Mouse (Mus musculus): Measurements from ENCODE around the gene Slc25a42. TPM values are rescaled to one million over a fixed set of nuclear protein-coding genes. Genes with fewer than 3 reads are reported as not detected.
A peak's percentile ranks its signal among the peaks of the same experiment; 100 is the strongest.

The Slc25a42 gene
- polyA plus RNA-seq (2015; fragmentation: Nextera tagmentation; extraction: Ambion mirVana), result 5.1 and 6.1 TPM in 2 replicates

- peak within 1 kb of the TSS; percentile 72 for H3K4me3 ChIP-seq (replicated peaks; ENCODE audit: low read length)
- no peaks in the 10 kb centered on the region for H3K36me3 ChIP-seq (ENCODE audit: control insufficient read depth, insufficient read depth, low read length)
- H3K9me3 ChIP-seq (replicated peaks; ENCODE audit: control insufficient read depth, low read length), result no peaks in the 10 kb centered on the region
- peaks cover 17% of the 10 kb centered on the region for H3K4me1 ChIP-seq (ENCODE audit: control insufficient read depth, insufficient read depth, low read length)
- H3K27ac ChIP-seq (ENCODE audit: low read length), result peak within 1 kb of the TSS; percentile 55
- peak; percentile 98 for ATAC-seq (ENCODE audit: insufficient read depth, low FRiP score)
- H3K9ac ChIP-seq (ENCODE audit: low read length), result peak within 1 kb of the TSS; percentile 80
- H3K4me2 ChIP-seq (ENCODE audit: low read depth, low read length), result peak within 1 kb of the TSS; percentile 99
- WGBS, result under 1% methylated on average over 64 of the region's 66 CpGs
- no peaks in the 10 kb centered on the region for H3K27me3 ChIP-seq (ENCODE audit: control insufficient read depth, insufficient read depth, low read length)
Measured at GRCm38 (mm10) chr8:70212112-70213055, at the start of gene Slc25a42. Gene Slc25a42, minus strand, starts transcription at chr8:70212305.

GRCm38 (mm10) chr8:70259043-70259442 is 46.9 kb upstream of the Slc25a42 start:
- no peak overlapping the region for H3K9ac ChIP-seq (ENCODE audit: low read length)
- ATAC-seq (ENCODE audit: insufficient read depth, low FRiP score), result no peak
- H3K4me2 ChIP-seq (ENCODE audit: low read depth, low read length), result no peak overlapping the region
- no peaks in the 10 kb centered on the region for H3K9me3 ChIP-seq (replicated peaks; ENCODE audit: control insufficient read depth, low read length)
- H3K27me3 ChIP-seq (ENCODE audit: control insufficient read depth, insufficient read depth, low read length), result no peaks in the 10 kb centered on the region
- no peak overlapping the region for H3K4me3 ChIP-seq (replicated peaks; ENCODE audit: low read length)
- no peaks in the 10 kb centered on the region for H3K4me1 ChIP-seq (ENCODE audit: control insufficient read depth, insufficient read depth, low read length)
- H3K27ac ChIP-seq (ENCODE audit: low read length), result no peak overlapping the region
- H3K36me3 ChIP-seq (ENCODE audit: control insufficient read depth, insufficient read depth, low read length), result peaks cover 31% of the 10 kb centered on the region
- 79% methylated on average over 2 of the region's 2 CpGs for WGBS

GRCm38 (mm10) chr8:70258600-70258999 is 46.5 kb upstream of the Slc25a42 start:
- no peaks in the 10 kb centered on the region for H3K9me3 ChIP-seq (replicated peaks; ENCODE audit: control insufficient read depth, low read length)
- no peaks in the 10 kb centered on the region for H3K27me3 ChIP-seq (ENCODE audit: control insufficient read depth, insufficient read depth, low read length)
- H3K4me1 ChIP-seq (ENCODE audit: control insufficient read depth, insufficient read depth, low read length), result no peaks in the 10 kb centered on the region
- no peak overlapping the region for H3K9ac ChIP-seq (ENCODE audit: low read length)
- ATAC-seq (ENCODE audit: insufficient read depth, low FRiP score), result no peak
- no peak overlapping the region for H3K27ac ChIP-seq (ENCODE audit: low read length)
- H3K4me3 ChIP-seq (replicated peaks; ENCODE audit: low read length), result no peak overlapping the region
- H3K4me2 ChIP-seq (ENCODE audit: low read depth, low read length), result no peak overlapping the region
- WGBS, result 87% methylated on average over 5 of the region's 5 CpGs
- H3K36me3 ChIP-seq (ENCODE audit: control insufficient read depth, insufficient read depth, low read length), result peaks cover 36% of the 10 kb centered on the region

DNA sequence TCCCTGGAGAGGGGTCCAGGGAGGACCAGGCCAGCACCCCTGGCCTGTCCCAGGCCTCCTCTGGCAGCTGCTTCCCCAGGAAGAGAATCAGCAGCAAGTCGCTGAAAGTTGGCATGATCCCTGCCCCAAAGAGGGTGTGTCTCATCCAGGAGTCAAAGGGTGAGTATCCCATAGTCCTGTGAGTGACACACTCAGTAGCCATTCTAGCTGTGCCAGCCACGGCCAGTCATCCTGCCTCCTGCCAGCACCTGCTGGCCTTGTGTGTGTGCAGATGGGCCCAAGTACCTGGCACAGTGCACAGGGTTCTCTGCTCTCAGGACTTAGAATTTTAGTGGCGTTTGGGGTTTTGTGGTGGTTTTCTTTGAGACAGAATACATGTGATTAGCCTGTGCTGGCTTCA is 45.4 kb upstream of the Slc25a42 start:
- Histone ChIP-seq H3K4me1 (ENCODE audit: control insufficient read depth, insufficient read depth, low read length) (no peaks in the 10 kb centered on the region), H3K4me3 (replicated peaks; ENCODE audit: low read length) (no peak overlapping the region), H3K27ac (ENCODE audit: low read length) (no peak overlapping the region), H3K9me3 (replicated peaks; ENCODE audit: control insufficient read depth, low read length) (no peaks in the 10 kb centered on the region), H3K4me2 (ENCODE audit: low read depth, low read length) (no peak overlapping the region), H3K9ac (ENCODE audit: low read length) (no peak overlapping the region), H3K36me3 (ENCODE audit: control insufficient read depth, insufficient read depth, low read length) (peaks cover 36% of the 10 kb centered on the region), H3K27me3 (ENCODE audit: control insufficient read depth, insufficient read depth, low read length) (no peaks in the 10 kb centered on the region)
- 78% methylated on average over 3 of the region's 3 CpGs for WGBS
- ATAC-seq (ENCODE audit: insufficient read depth, low FRiP score), result no peak

DNA sequence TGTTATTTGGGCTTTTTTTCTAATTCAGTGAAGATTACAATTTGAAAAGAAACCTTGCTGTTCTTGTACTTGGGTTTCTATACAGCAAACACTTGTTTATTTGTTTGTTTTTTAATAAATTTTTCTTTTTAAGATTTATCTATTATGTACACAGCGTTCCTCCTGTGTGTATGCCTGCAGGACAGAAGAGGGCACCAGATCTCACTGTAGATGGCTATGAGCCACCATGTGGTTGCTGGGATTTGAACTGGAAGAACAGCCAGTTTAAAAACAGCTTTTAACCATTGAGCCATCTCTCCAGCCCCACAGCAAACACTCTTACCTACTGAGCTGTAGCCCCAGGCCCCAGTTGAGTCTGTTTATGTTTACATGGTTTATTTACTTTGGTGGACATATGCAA is 42.5 kb upstream of the Slc25a42 start:
- H3K36me3 ChIP-seq (ENCODE audit: control insufficient read depth, insufficient read depth, low read length), result peaks cover 43% of the 10 kb centered on the region
- H3K4me1 ChIP-seq (ENCODE audit: control insufficient read depth, insufficient read depth, low read length), result no peaks in the 10 kb centered on the region
- no peak overlapping the region for H3K4me2 ChIP-seq (ENCODE audit: low read depth, low read length)
- ATAC-seq (ENCODE audit: insufficient read depth, low FRiP score), result no peak
- H3K27me3 ChIP-seq (ENCODE audit: control insufficient read depth, insufficient read depth, low read length), result no peaks in the 10 kb centered on the region
- WGBS, result 63% methylated on average over 1 of the region's 1 CpGs
- no peak overlapping the region for H3K27ac ChIP-seq (ENCODE audit: low read length)
- no peaks in the 10 kb centered on the region for H3K9me3 ChIP-seq (replicated peaks; ENCODE audit: control insufficient read depth, low read length)
- no peak overlapping the region for H3K4me3 ChIP-seq (replicated peaks; ENCODE audit: low read length)
- H3K9ac ChIP-seq (ENCODE audit: low read length), result no peak overlapping the region

DNA sequence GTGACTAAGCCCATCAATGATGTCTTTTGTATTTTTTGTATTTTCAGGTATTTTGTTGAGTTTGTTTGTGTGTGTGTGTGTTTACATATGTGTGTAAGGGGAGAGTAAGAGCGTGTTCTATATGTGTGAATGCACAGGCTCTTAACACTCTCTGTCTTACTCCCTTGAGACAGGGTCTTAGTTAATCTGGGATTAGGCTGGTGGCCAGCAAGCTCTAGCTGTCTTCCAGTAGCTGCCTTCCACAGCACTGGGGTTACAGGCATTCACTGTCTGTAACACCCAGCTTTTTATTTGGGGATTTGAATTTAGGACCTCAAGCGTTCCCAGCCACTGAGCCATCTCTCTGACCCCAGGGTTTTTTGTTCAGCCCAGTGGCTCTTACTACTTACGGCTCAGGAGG is 35.7 kb upstream of the Slc25a42 start:
- Histone ChIP-seq H3K9me3 (replicated peaks; ENCODE audit: control insufficient read depth, low read length) (no peaks in the 10 kb centered on the region), H3K36me3 (ENCODE audit: control insufficient read depth, insufficient read depth, low read length) (peaks cover 23% of the 10 kb centered on the region), H3K27me3 (ENCODE audit: control insufficient read depth, insufficient read depth, low read length) (no peaks in the 10 kb centered on the region), H3K4me2 (ENCODE audit: low read depth, low read length) (no peak overlapping the region), H3K9ac (ENCODE audit: low read length) (no peak overlapping the region), H3K4me1 (ENCODE audit: control insufficient read depth, insufficient read depth, low read length) (no peaks in the 10 kb centered on the region), H3K27ac (ENCODE audit: low read length) (no peak overlapping the region), H3K4me3 (replicated peaks; ENCODE audit: low read length) (no peak overlapping the region)
- ATAC-seq (ENCODE audit: insufficient read depth, low FRiP score), result no peak
- 89% methylated on average over 3 of the region's 3 CpGs for WGBS

DNA sequence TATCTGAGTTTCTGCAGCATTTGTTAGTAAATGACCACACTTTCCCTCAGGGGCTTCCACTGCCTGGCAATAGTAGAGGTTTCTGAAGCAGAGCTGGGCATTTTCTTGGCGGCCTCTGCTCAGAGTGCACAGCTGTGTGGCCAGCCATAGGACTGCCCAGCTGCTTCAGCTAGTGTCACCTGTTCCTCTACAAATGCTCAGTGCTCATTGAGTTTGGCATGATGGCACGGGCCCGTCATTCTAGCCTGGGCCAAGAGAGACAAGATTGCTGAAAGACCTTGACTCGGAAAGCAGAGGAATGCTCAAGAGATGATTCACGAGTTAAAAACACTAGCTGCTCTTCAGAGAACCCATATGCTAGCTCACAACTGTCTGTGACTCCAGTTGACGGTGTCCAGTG is 34.5 kb upstream of the Slc25a42 start:
- WGBS, result 90% methylated on average over 6 of the region's 6 CpGs
- Histone ChIP-seq H3K9ac (ENCODE audit: low read length) (no peak overlapping the region), H3K4me1 (ENCODE audit: control insufficient read depth, insufficient read depth, low read length) (no peaks in the 10 kb centered on the region), H3K9me3 (replicated peaks; ENCODE audit: control insufficient read depth, low read length) (no peaks in the 10 kb centered on the region), H3K4me3 (replicated peaks; ENCODE audit: low read length) (no peak overlapping the region), H3K27me3 (ENCODE audit: control insufficient read depth, insufficient read depth, low read length) (no peaks in the 10 kb centered on the region), H3K27ac (ENCODE audit: low read length) (no peak overlapping the region), H3K4me2 (ENCODE audit: low read depth, low read length) (no peak overlapping the region), H3K36me3 (ENCODE audit: control insufficient read depth, insufficient read depth, low read length) (peaks cover 21% of the 10 kb centered on the region)
- no peak for ATAC-seq (ENCODE audit: insufficient read depth, low FRiP score)

- Histone ChIP-seq H3K4me3 (replicated peaks; ENCODE audit: low read length) (no peak overlapping the region), H3K36me3 (ENCODE audit: control insufficient read depth, insufficient read depth, low read length) (peaks cover 33% of the 10 kb centered on the region), H3K4me2 (ENCODE audit: low read depth, low read length) (no peak overlapping the region), H3K4me1 (ENCODE audit: control insufficient read depth, insufficient read depth, low read length) (peaks cover 6% of the 10 kb centered on the region), H3K9ac (ENCODE audit: low read length) (no peak overlapping the region), H3K27ac (ENCODE audit: low read length) (no peak overlapping the region), H3K27me3 (ENCODE audit: control insufficient read depth, insufficient read depth, low read length) (no peaks in the 10 kb centered on the region), H3K9me3 (replicated peaks; ENCODE audit: control insufficient read depth, low read length) (no peaks in the 10 kb centered on the region)
- ATAC-seq (ENCODE audit: insufficient read depth, low FRiP score), result no peak
- 88% methylated on average over 5 of the region's 5 CpGs for WGBS
Measured at GRCm38 (mm10) chr8:70240642-70241041, 28.5 kb upstream of the Slc25a42 start.

DNA sequence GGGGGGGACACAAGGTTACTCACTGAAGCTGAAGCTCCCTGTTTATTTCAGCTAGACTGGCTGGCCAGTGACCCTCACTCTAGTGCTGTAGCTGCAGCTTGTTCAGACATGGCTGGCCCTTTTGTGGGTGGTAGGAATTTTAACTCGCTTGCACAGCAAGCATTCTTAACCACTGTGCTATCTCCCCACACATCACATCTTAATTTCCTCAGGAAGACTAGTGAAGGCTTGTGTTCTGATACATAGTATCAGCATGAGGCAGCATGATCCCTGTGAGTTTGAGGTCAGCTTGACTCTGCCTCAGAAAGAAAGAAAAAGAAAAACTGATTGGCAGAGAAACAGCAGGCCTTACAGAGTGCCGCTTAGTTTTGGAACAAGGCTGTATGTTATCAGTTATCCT is 25.7 kb upstream of the Slc25a42 start:
- no peaks in the 10 kb centered on the region for H3K9me3 ChIP-seq (replicated peaks; ENCODE audit: control insufficient read depth, low read length)
- no peak for ATAC-seq (ENCODE audit: insufficient read depth, low FRiP score)
- peaks cover 25% of the 10 kb centered on the region for H3K36me3 ChIP-seq (ENCODE audit: control insufficient read depth, insufficient read depth, low read length)

More for the DNA sequence above, 25.7 kb upstream of the Slc25a42 start:
- Histone ChIP-seq H3K9ac (ENCODE audit: low read length) (no peak overlapping the region), H3K4me2 (ENCODE audit: low read depth, low read length) (no peak overlapping the region), H3K27me3 (ENCODE audit: control insufficient read depth, insufficient read depth, low read length) (no peaks in the 10 kb centered on the region), H3K4me1 (ENCODE audit: control insufficient read depth, insufficient read depth, low read length) (peaks cover 17% of the 10 kb centered on the region), H3K27ac (ENCODE audit: low read length) (no peak overlapping the region), H3K4me3 (replicated peaks; ENCODE audit: low read length) (no peak overlapping the region)
- 84% methylated on average over 2 of the region's 2 CpGs for WGBS
